Mouse (Mus musculus) limb, embryonic 11.5 days (tissue): ENCODE measurements at regions not wholly inside any gene's neighbourhood (a gene's known extent, or its start where the extent isn't known, plus 50 kb on each side); places are given as distances from the start of the nearest gene placed in this dataset.

Source experiments
- ATAC-seq: fragments of 200-750 bp; cut with Nextera tagmentation; 2 replicates; pipeline ENCODE4 v1.8.0; 2017; ENCODE audit warnings: low read depth; ENCODE audit not compliant: insufficient number of reproducible peaks, low FRiP score, low TSS enrichment
- DNase-seq: peaks from one replicate; pipeline ENCODE4 v3.0.0-alpha.2; 2015; ENCODE audit warnings: low spot score
- H3K27ac ChIP-seq: fragments of 300-500 bp; sonication (generic); replicated peaks from 2 replicates; pipeline ENCODE4 v1.5.1; 2014; ENCODE audit warnings: low read depth, mild to moderate bottlenecking, low read length
- H3K27me3 ChIP-seq: fragments of 300-500 bp; sonication (generic); 2 replicates; pipeline ENCODE4 v1.6.1; 2014; ENCODE audit warnings: mild to moderate bottlenecking, low read length, mixed read lengths; ENCODE audit not compliant: control insufficient read depth, insufficient read depth
- H3K36me3 ChIP-seq: fragments of 300-500 bp; sonication (generic); 2 replicates; pipeline ENCODE4 v1.6.1; 2014; ENCODE audit warnings: mild to moderate bottlenecking, low read length, moderate library complexity, mixed read lengths; ENCODE audit not compliant: control insufficient read depth, insufficient read depth
- H3K4me1 ChIP-seq: fragments of 300-500 bp; sonication (generic); 2 replicates; pipeline ENCODE4 v1.6.1; 2014; ENCODE audit warnings: low read length, mixed read lengths; ENCODE audit not compliant: control insufficient read depth, insufficient read depth
- H3K4me2 ChIP-seq: fragments of 300-500 bp; sonication (generic); 2 replicates; pipeline ENCODE4 v1.6.1; 2014; ENCODE audit warnings: low read depth, mild to moderate bottlenecking, moderate library complexity; ENCODE audit not compliant: severe bottlenecking
- H3K4me3 ChIP-seq: fragments of 300-500 bp; sonication (generic); 2 replicates; pipeline ENCODE4 v1.5.1; 2014; ENCODE audit warnings: low read depth, low read length
- H3K9ac ChIP-seq: fragments of 300-500 bp; sonication (generic); 2 replicates; pipeline ENCODE4 v1.6.1; 2014; ENCODE audit warnings: mild to moderate bottlenecking, low read length
- H3K9me3 ChIP-seq: fragments of 300-500 bp; sonication (generic); 2 replicates; pipeline ENCODE4 v1.6.1; 2016; ENCODE audit warnings: low read length; ENCODE audit not compliant: control insufficient read depth
- WGBS: fragments of 180-500 bp; shearing (Covaris S2); extraction: QIAGEN DNeasy Blood & Tissue Kit; methylation state at CpG from one replicate; pipeline ENCODE4 v1.1.7; 2014; 5-methylcytosine and 5-hydroxymethylcytosine counted together

DNA sequence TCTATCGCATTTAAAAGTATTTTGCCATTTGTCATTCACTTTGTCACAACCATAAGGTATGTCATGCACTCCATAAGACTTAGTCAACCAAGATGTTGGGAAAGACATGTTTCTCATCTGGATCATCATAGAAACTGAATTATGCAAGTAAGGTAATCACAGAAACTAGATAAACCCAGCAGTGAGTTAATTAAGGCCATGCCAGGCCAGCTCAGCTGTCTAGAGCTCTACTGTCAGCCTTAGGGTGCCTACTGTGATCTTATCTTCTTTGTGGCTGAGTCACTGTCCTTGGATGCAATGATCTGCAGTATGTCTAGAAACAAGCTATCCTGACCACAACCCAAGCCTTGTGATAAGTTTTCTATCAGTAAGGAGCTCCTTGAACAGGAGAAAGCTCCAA is 714.2 kb downstream of the Ntrk3 start:
- Histone ChIP-seq H3K9ac (no peak overlapping the region), H3K27me3 (no peaks in the 10 kb centered on the region), H3K4me3 (no peak overlapping the region), H3K4me2 (no peak overlapping the region), H3K36me3 (no peaks in the 10 kb centered on the region), H3K27ac (no peak overlapping the region), H3K9me3 (no peaks in the 10 kb centered on the region), H3K4me1 (peaks cover 5% of the 10 kb centered on the region; the same call in 1 of the 2 replicates)
- DNase-seq (no peak), ATAC-seq (no peak)
- 96% methylated on average over 1 of the region's 1 CpGs for WGBS

DNA sequence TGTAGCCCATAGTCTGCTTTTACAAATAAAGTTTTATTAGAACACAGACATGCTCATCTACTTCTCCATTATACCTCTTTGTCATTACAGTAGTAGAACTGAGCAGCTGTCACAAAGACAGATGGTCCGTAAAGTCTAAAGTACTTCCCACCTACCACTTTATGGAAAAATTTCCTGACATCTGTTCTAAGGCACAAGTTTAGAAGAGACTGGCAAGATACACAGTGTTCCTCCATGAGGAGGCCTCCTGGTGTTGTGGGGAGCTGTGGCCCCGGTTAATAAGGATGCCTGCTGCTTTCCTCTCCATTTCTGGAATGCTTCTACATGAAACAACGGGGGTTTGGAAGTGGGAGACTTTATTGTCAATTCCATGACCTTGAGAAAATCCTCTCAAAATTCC is 714.7 kb downstream of the Ntrk3 start:
- Histone ChIP-seq H3K9me3 (no peaks in the 10 kb centered on the region), H3K4me3 (no peak overlapping the region), H3K27ac (no peak overlapping the region), H3K27me3 (no peaks in the 10 kb centered on the region), H3K9ac (no peak overlapping the region), H3K4me1 (peaks cover 5% of the 10 kb centered on the region; the same call in 1 of the 2 replicates), H3K36me3 (no peaks in the 10 kb centered on the region), H3K4me2 (no peak overlapping the region)
- ATAC-seq (no peak), DNase-seq (no peak)
- WGBS: 54% methylated on average over 3 of the region's 3 CpGs

DNA sequence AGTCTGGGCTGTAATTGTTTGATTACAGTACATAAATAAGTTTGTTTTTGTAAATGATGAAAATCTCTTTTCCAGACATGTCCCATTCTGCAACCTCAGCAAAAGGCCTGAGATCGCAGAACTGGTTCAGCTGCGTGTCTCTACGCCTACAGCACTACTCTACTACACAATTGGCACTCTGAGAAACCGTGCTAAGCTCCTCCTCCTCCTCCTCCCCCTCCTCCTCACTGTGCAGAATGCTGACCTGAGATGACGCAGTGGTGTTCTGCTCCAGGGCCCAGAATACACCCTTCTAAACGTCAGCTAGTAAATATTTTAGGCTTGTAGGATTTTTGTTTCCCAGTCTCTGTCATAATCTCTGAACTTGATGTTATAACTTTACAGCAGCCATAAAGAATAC is 724.2 kb downstream of the Ntrk3 start:
- no peaks in the 10 kb centered on the region for H3K4me1 ChIP-seq
- H3K4me2 ChIP-seq: no peak overlapping the region
- ATAC-seq (no peak), DNase-seq (no peak)
- no peak overlapping the region for H3K4me3 ChIP-seq
- H3K27ac ChIP-seq: no peak overlapping the region
- no peaks in the 10 kb centered on the region for H3K9me3 ChIP-seq
- 74% methylated on average over 6 of the region's 6 CpGs for whole genome bisulfite sequencing
- H3K36me3 ChIP-seq: no peaks in the 10 kb centered on the region
- no peaks in the 10 kb centered on the region for H3K27me3 ChIP-seq
- no peak overlapping the region for H3K9ac ChIP-seq

DNA sequence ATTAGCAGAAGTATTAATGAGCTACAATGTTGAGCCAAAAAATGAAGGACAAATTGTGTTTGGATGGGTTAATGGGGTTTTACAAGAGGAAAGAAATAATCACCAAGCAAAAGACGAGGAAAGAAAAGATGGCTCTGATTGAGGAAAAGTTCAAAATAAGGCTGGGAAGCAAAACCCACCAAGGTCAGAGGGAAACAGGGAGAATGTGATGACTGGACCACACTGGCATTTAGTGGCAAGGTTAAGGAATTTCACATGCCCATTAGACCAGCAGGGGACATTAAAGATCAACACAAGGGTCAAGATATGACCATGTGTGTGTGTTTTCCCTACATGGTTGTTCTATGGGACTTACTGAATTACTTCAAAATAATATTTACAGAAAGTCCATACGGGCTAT is 734.7 kb downstream of the Ntrk3 start:
- H3K9ac ChIP-seq: no peak overlapping the region
- no peaks in the 10 kb centered on the region for H3K9me3 ChIP-seq
- H3K36me3 ChIP-seq: no peaks in the 10 kb centered on the region
- no peak overlapping the region for H3K27ac ChIP-seq
- H3K4me2 ChIP-seq: no peak overlapping the region
- no peaks in the 10 kb centered on the region for H3K4me1 ChIP-seq
- DNase-seq: no peak
- WGBS: 75% methylated on average over 2 of the region's 2 CpGs
- no peak overlapping the region for H3K4me3 ChIP-seq
- H3K27me3 ChIP-seq: no peaks in the 10 kb centered on the region
- ATAC-seq: no peak

DNA sequence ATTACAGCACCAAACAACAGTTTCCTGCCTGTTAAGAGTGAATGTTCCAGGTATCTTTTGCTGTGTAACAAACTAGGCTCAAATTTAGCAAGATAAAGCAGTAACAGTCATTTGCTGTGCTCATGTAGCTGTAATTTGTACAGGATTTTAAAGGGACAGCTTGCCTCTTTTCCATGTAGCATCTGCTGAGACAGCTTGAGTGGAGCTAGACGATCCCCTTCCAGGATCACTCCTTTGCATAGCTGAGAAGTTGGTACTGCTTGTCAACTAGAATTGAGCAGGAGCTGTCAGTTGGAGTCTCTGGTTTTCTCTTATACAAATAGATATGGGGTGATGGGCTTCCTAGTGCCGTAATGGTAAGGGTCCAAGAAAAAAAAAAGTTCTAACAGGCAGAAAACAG is 744.0 kb downstream of the Ntrk3 start:
- Histone ChIP-seq H3K27ac (no peak overlapping the region), H3K4me1 (no peaks in the 10 kb centered on the region), H3K36me3 (no peaks in the 10 kb centered on the region), H3K27me3 (no peaks in the 10 kb centered on the region), H3K4me2 (no peak overlapping the region), H3K9me3 (no peaks in the 10 kb centered on the region), H3K9ac (no peak overlapping the region), H3K4me3 (no peak overlapping the region)
- ATAC-seq: no peak
- DNase-seq: no peak
- WGBS: 83% methylated on average over 2 of the region's 2 CpGs

DNA sequence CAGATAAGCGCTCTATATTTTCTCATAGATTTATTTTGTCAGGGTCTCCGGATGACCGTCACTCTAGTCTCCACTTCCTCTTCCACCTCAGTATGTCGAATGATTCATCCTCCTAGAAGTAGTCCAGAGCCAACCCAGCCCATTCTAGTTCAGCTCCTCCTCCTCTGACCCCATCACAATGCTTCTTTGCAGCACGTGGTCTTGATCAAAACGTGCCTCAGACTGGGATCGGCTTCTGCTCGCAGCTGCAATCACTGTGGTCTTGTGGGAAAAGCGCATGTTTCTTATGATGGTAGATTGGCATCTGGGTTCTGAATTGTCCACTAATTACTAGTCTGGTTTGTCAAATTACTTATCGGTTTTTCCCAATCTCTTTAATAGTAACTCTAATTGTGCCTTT is 747.7 kb downstream of the Ntrk3 start:
- ATAC-seq (no peak), DNase-seq (no peak)
- H3K9me3 ChIP-seq: no peaks in the 10 kb centered on the region
- H3K9ac ChIP-seq: no peak overlapping the region
- H3K4me3 ChIP-seq: no peak overlapping the region
- no peaks in the 10 kb centered on the region for H3K36me3 ChIP-seq
- no peaks in the 10 kb centered on the region for H3K4me1 ChIP-seq
- no peak overlapping the region for H3K4me2 ChIP-seq
- WGBS: 59% methylated on average over 10 of the region's 10 CpGs
- no peaks in the 10 kb centered on the region for H3K27me3 ChIP-seq
- H3K27ac ChIP-seq: no peak overlapping the region

DNA sequence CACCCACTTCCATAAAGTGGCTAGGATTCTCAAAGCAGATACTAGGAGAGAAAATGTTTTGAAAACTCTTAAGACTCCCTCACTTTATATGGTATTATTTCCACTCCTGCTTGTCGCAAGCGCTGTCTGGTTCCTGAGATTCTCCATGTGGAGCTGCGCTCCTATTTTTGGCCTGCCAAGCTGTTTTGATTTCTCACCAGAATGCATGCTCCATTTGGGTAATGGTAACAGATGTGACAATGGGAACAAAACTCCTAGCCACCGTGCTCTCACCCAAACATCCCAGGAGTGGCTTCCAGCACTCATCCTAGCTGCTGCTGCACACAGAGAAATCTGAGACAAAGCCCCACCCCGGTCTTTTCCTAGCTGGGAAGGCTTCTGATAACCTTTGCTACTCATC is 749.6 kb downstream of the Ntrk3 start:
- ATAC-seq (no peak), DNase-seq (no peak)
- WGBS: 64% methylated on average over 5 of the region's 5 CpGs
- H3K9ac ChIP-seq: no peak overlapping the region
- no peak overlapping the region for H3K4me3 ChIP-seq
- H3K27ac ChIP-seq: no peak overlapping the region
- no peak overlapping the region for H3K4me2 ChIP-seq
- no peaks in the 10 kb centered on the region for H3K36me3 ChIP-seq
- H3K4me1 ChIP-seq: no peaks in the 10 kb centered on the region
- H3K27me3 ChIP-seq: no peaks in the 10 kb centered on the region
- no peaks in the 10 kb centered on the region for H3K9me3 ChIP-seq

DNA sequence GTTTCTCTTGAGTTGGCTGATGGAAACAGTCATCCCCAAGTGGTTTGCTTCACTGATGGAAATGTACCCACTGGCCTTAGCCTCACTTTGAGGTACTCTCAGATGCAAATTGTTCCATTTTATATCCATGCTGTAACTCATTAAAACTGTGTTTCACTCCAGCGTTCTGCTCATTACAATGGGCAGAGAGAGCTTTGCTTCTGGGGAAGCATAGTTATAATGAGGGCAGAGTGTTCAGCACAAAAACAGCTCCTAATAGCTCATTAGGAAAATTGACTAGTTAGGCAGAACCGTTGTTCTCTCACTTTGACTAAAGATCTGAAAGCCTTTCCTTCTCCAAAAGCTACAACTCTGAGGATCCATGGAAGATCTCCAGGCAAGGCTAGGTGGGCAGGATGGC is 771.2 kb downstream of the Ntrk3 start:
- 33% methylated on average over 2 of the region's 2 CpGs for WGBS
- no peak overlapping the region for H3K4me3 ChIP-seq
- H3K27me3 ChIP-seq: no peaks in the 10 kb centered on the region
- DNase-seq (no peak), ATAC-seq (no peak)
- H3K4me2 ChIP-seq: no peak overlapping the region
- no peaks in the 10 kb centered on the region for H3K36me3 ChIP-seq
- H3K9ac ChIP-seq: no peak overlapping the region
- H3K27ac ChIP-seq: no peak overlapping the region
- no peaks in the 10 kb centered on the region for H3K4me1 ChIP-seq
- H3K9me3 ChIP-seq: no peaks in the 10 kb centered on the region

DNA sequence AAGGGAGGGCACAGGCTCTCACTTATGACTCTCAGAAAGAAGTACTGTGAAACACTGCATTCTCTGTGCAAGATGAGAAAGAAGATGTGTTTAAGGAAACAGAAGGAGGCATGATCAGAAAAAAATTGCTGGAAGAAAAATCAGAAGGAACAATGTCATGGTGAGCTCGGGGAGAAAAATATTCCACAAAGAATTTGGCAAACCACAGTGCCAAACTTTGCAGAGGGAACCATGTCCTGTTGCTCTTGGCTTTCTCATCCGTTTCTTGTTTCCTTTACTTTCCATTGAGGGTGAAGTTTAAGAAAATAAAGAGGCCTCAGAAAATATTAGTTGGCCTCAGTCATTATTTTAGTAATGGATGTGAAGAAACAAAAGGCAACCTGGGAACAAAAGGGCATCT is 804.4 kb downstream of the Ntrk3 start:
- Histone ChIP-seq H3K9me3 (no peaks in the 10 kb centered on the region), H3K9ac (no peak overlapping the region), H3K36me3 (no peaks in the 10 kb centered on the region), H3K27ac (no peak overlapping the region), H3K4me3 (no peak overlapping the region), H3K4me2 (no peak overlapping the region), H3K27me3 (no peaks in the 10 kb centered on the region), H3K4me1 (no peaks in the 10 kb centered on the region)
- ATAC-seq: no peak
- no peak for DNase-seq
- 65% methylated on average over 2 of the region's 2 CpGs for WGBS
